8 mouse cellular contexts compared by ENCODE assay signal in genomic region chr11:75999440-76000155, GRCm38 (mm10). TPM values are rescaled to one million over a fixed set of nuclear protein-coding genes. Genes with fewer than 3 reads are reported as not detected.
DNase-seq lines count a peak whose midpoint lies in the region; ATAC-seq and TF ChIP-seq lines count a peak whose summit lies in the region.

Gene 1700016K19Rik (plus strand): TSS chr11:75999912.

- H3K4me1 ChIP-seq in CH12.LX (ENCODE audit: control insufficient read depth in 1 of 2, insufficient read depth in 2 of 2): peaks cover 9 to 10% of the 10 kb centered on the region in 2 experiments; a peak in 3 of 4 replicates
- H3K4me1 ChIP-seq in forebrain, embryonic 16.5 days (replicated peaks; ENCODE audit: control insufficient read depth, insufficient read depth, low read length): no peaks in the 10 kb centered on the region

- no peaks in the 10 kb centered on the region for H3K36me3 ChIP-seq in CH12.LX (replicated peaks in 1 of 2; ENCODE audit: control insufficient read depth in 1 of 2, insufficient read depth in 1 of 2, low read length in 1 of 2)
- H3K36me3 ChIP-seq in forebrain, embryonic 16.5 days (ENCODE audit: control insufficient read depth, insufficient read depth): no peaks in the 10 kb centered on the region

- WGBS in forebrain, embryonic 16.5 days: 10% methylated on average over 36 of the region's 36 CpGs

- H3K27ac ChIP-seq in CH12.LX (ENCODE audit: insufficient read depth, low read depth): no peak within 1 kb of the TSS
- H3K27ac ChIP-seq in forebrain, embryonic 16.5 days (ENCODE audit: low read length): no peak within 1 kb of the TSS

- H3K4me2 ChIP-seq in CH12.LX (ENCODE audit: insufficient read depth, low read depth, poor library complexity, severe bottlenecking): peak within 1 kb of the TSS; percentile 90
- peak within 1 kb of the TSS; percentile 82 for H3K4me2 ChIP-seq in forebrain, embryonic 16.5 days (ENCODE audit: low read length)

- H3K4me3 ChIP-seq in CH12.LX (replicated peaks in 1 of 3; ENCODE audit: low read depth in 2 of 3, low read length in 2 of 3, poor library complexity in 1 of 3): peak within 1 kb of the TSS in 2 of 3 experiments; percentile 42 to 65
- H3K4me3 ChIP-seq in forebrain, embryonic 16.5 days (replicated peaks; ENCODE audit: low read length): peak within 1 kb of the TSS; percentile 54

- no peak for TF ChIP-seq POLR2A in CH12.LX (IDR thresholded peaks at IDR 0.05; ENCODE audit: low read depth, low read length)

- intact Hi-C loops in heart, postnatal 36 days (cut with DNase I): loop anchor here (2.0 kb wide), 2 partner anchors 25 to 167 kb away; no protein-coding TSS in a partner anchor

- no peaks in the 10 kb centered on the region for H3K79me2 ChIP-seq in CH12.LX (replicated peaks; ENCODE audit: control insufficient read depth, extremely low read depth, insufficient read depth, poor library complexity, severe bottlenecking)

- dilution Hi-C loops in CH12.LX (cut with MboI; ENCODE audit: extremely low pct_ligation_motif_present, extremely low pct_unique_long_range_greater_than_20kb, low sequenced_read_pairs): no loop called here

- no peak for TF ChIP-seq RAD21 in CH12.LX (IDR thresholded peaks at IDR 0.05; ENCODE audit: low read depth, low read length)

- peak; percentile 84 for ATAC-seq in forebrain, embryonic 16.5 days
- peak; percentile 95 for ATAC-seq in neutrophil, adult 5-6 weeks (ENCODE audit: extremely low read depth, insufficient number of reproducible peaks, low FRiP score, poor library complexity, severe bottlenecking)

- peak; percentile 80 for DNase-seq in CH12.LX (ENCODE audit: extremely low read depth)
- DNase-seq in cerebellum, adult 11-12 months: peak; percentile 84
- DNase-seq in heart, postnatal 36 days: peak; percentile 63 to 73
- DNase-seq in layer of hippocampus, adult 18-20 months (ENCODE audit: low spot score in 2 of 2): peak; percentile 72 to 86
- DNase-seq in lung, adult 18-20 months: peak; percentile 86 to 90
- DNase-seq in testis, postnatal 14 days (ENCODE audit: low spot score): peak; percentile 86

- peaks cover 43% of the 10 kb centered on the region for H3K27me3 ChIP-seq in CH12.LX (replicated peaks)
- H3K27me3 ChIP-seq in forebrain, embryonic 16.5 days (replicated peaks; ENCODE audit: control insufficient read depth, insufficient read depth, low read length): 0 out of 2 replicates have a peak, but pooled peaks cover 3% of the 10 kb centered on the region

- no peak within 1 kb of the TSS; the same call in 1 of the 2 replicates for H3K9ac ChIP-seq in CH12.LX (ENCODE audit: insufficient read depth, low read depth)
- peak within 1 kb of the TSS; percentile 47 for H3K9ac ChIP-seq in forebrain, embryonic 16.5 days (replicated peaks; ENCODE audit: low read depth, low read length)

- no peak for TF ChIP-seq EP300 in CH12.LX (IDR thresholded peaks at IDR 0.05; ENCODE audit: low read length)

- H3K9me3 ChIP-seq in CH12.LX (replicated peaks; ENCODE audit: low read length): no peaks in the 10 kb centered on the region
- no peaks in the 10 kb centered on the region for H3K9me3 ChIP-seq in forebrain, embryonic 16.5 days (ENCODE audit: control insufficient read depth, low read length)

- in situ Hi-C loops in CH12.LX (cut with MboI; ENCODE audit: low pct_ligation_motif_present, low pct_unique_long_range_greater_than_20kb, low sequenced_read_pairs): no loop called here

- peak in 1 of 2 experiments; percentile 72; a peak in 2 of 4 replicates for TF ChIP-seq CTCF in CH12.LX (conservative IDR thresholded peaks at IDR 0.05 in 1 of 2, IDR thresholded peaks at IDR 0.05 in 1 of 2; ENCODE audit: low read depth in 2 of 2, low read length in 2 of 2)

TF ChIP-seq in CH12.LX, 34 proteins besides CTCF, POLR2A, EP300 and RAD21:
- TF ChIP-seq MXI1 (IDR thresholded peaks at IDR 0.05; ENCODE audit: low read depth, low read length): peak; percentile 97
- TF ChIP-seq MAX (IDR thresholded peaks at IDR 0.05; ENCODE audit: low read length): peak; percentile 83; the same call in 1 of the 2 replicates
- no peak for TF ChIP-seq ETS1 (conservative IDR thresholded peaks at IDR 0.05; ENCODE audit: low read depth, low read length)
- 0 out of 2 replicates have a peak, but pooled peaks have one; percentile 12 for TF ChIP-seq TCF12 (IDR thresholded peaks at IDR 0.05; ENCODE audit: low read depth, low read length)
- no peak for TF ChIP-seq SMC3 (IDR thresholded peaks at IDR 0.05; ENCODE audit: low read depth, low read length)
- peak; percentile 84 for TF ChIP-seq NRF1 (IDR thresholded peaks at IDR 0.05; ENCODE audit: low read depth, low read length)
- peak; percentile 93 for TF ChIP-seq ELF1 (IDR thresholded peaks at IDR 0.05; ENCODE audit: low read depth, low read length)
- TF ChIP-seq HCFC1 (IDR thresholded peaks at IDR 0.05; ENCODE audit: low read depth, low read length): no peak
- TF ChIP-seq SIN3A (IDR thresholded peaks at IDR 0.05; ENCODE audit: low read length): peak; percentile 70
- TF ChIP-seq KAT2A (IDR thresholded peaks at IDR 0.05; ENCODE audit: insufficient replicate concordance, low read length): no peak
- TF ChIP-seq MYC (IDR thresholded peaks at IDR 0.05; ENCODE audit: low read depth, low read length): peak; percentile 64; the same call in 1 of the 2 replicates
- no peak for TF ChIP-seq PAX5 (IDR thresholded peaks at IDR 0.05; ENCODE audit: low read length)
TF ChIP-seq in CH12.LX: peak in this region for 7.

RNA-seq across cellular contexts. Expression of gene 1700016K19Rik, which starts in this region (rescaled TPM):
- total RNA-seq in CH12.LX (2012; rRNA removed) (0.76 TPM in 1 of 2 replicates, not detected in the other), CH12.LX (2014; rRNA removed) (not detected in 2 replicates)
- 0.53 TPM in 1 of 2 replicates, not detected in the other for polyA plus RNA-seq in CH12.LX (2012; ENCODE audit: insufficient read length, low read depth)
- polyA plus RNA-seq in forebrain, embryonic 16.5 days (2015; fragmentation: Nextera tagmentation; extraction: Ambion mirVana): 2.7 and 4.1 TPM in 2 replicates
- total RNA-seq in heart, postnatal 36 days (2021): not detected
- 1 to 10 TPM; 2.1 to 3.8 TPM for total RNA-seq in layer of hippocampus, adult 18-20 months (2021)
- not detected in 2 replicates for total RNA-seq in neutrophil, adult 5-6 weeks (2017)

Comparison
In these comparisons a context has a peak if more than half of its experiments do, and no peak if none do; other contexts are left out.
1. Peak in DNase-seq, H3K4me3 ChIP-seq and H3K4me2 ChIP-seq in CH12.LX; RNA of the gene not detected or under 1 TPM.
2. Peak in DNase-seq in heart, postnatal 36 days; RNA of the gene not detected or under 1 TPM.
3. Peak in ATAC-seq in neutrophil, adult 5-6 weeks; RNA of the gene not detected or under 1 TPM.